14 mouse cellular contexts compared by ENCODE assay signal in the genomic region with DNA sequence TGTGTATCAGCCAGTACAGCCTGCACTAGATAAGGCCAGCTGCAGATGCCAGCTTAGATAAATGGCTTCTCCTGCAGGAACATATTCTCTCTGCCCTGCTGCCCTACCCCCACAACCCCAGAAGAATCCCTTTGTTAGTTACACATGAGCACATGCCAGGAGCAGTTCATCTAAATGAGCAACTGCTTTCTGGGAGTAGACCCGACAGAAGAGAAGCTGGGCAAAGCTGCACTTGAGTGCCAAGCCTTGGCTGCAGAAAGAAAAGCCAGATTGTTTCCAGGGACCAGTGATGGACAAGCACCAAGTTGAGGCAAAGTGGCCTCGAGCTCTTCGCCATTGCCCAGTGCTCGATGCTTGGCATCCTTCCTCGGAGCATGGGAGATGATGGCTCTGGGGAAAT. TPM values are rescaled to one million over a fixed set of nuclear protein-coding genes. Genes with fewer than 3 reads are reported as not detected.
A peak's percentile ranks its signal among the peaks of the same experiment; 100 is the strongest.
DNase-seq lines count a peak whose midpoint lies in the region; ATAC-seq lines count a peak whose summit lies in the region.
"Had no signal": no experiment of that assay in that cellular context is flagged by ENCODE, and none has a peak within 500 bp of the region (broad histone marks: within the 10 kb centered on the region; RNA-seq: fewer than 3 reads in every experiment).

No protein-coding gene starts in this region.

- H3K4me2 ChIP-seq in forebrain, embryonic 14.5 days (ENCODE audit: low read length), result no peak overlapping the region
- no peak overlapping the region for H3K4me2 ChIP-seq in forebrain, embryonic 12.5 days
- H3K4me2 ChIP-seq: embryonic facial prominence, embryonic 12.5 days; liver, embryonic 13.5 days had no signal

- no peaks in the 10 kb centered on the region for H3K9me3 ChIP-seq in forebrain, embryonic 14.5 days (replicated peaks; ENCODE audit: control insufficient read depth, low read length)
- no peaks in the 10 kb centered on the region for H3K9me3 ChIP-seq in forebrain, embryonic 12.5 days
- H3K9me3 ChIP-seq: embryonic facial prominence, embryonic 12.5 days; liver, embryonic 13.5 days had no signal

- peak; percentile 30; the same call in 1 of the 2 replicates for ATAC-seq in forebrain, embryonic 14.5 days
- no peak for ATAC-seq in forebrain, embryonic 12.5 days (ENCODE audit: low FRiP score)

- peaks cover 9% of the 10 kb centered on the region for H3K4me1 ChIP-seq in forebrain, embryonic 14.5 days (ENCODE audit: control insufficient read depth, insufficient read depth, low read length)
- H3K4me1 ChIP-seq in forebrain, embryonic 12.5 days, result peaks cover 15% of the 10 kb centered on the region
- H3K4me1 ChIP-seq: liver, embryonic 13.5 days had no signal

- peaks cover 30% of the 10 kb centered on the region for H3K27me3 ChIP-seq in forebrain, embryonic 14.5 days (replicated peaks; ENCODE audit: control insufficient read depth, insufficient read depth, low read length)
- peaks cover 76% of the 10 kb centered on the region for H3K27me3 ChIP-seq in forebrain, embryonic 12.5 days
- H3K27me3 ChIP-seq: embryonic facial prominence, embryonic 12.5 days; liver, embryonic 13.5 days had no signal

- no peak overlapping the region for H3K9ac ChIP-seq in forebrain, embryonic 14.5 days (ENCODE audit: low read length)
- no peak overlapping the region for H3K9ac ChIP-seq in forebrain, embryonic 12.5 days
- H3K9ac ChIP-seq: embryonic facial prominence, embryonic 12.5 days; liver, embryonic 13.5 days had no signal

- H3K27ac ChIP-seq in forebrain, embryonic 14.5 days (ENCODE audit: low read depth, low read length), result no peak overlapping the region
- H3K27ac ChIP-seq in forebrain, embryonic 12.5 days, result no peak overlapping the region
- H3K27ac ChIP-seq: embryonic facial prominence, embryonic 12.5 days; liver, embryonic 13.5 days had no signal

- 60% methylated on average over 5 of the region's 5 CpGs for WGBS in forebrain, embryonic 14.5 days
- 74% methylated on average over 5 of the region's 5 CpGs for WGBS in forebrain, embryonic 12.5 days

- peak; percentile 61 for DNase-seq in forebrain, embryonic 14.5 days (ENCODE audit: low spot score)
- peak; percentile 11 to 24 for DNase-seq in layer of hippocampus, adult 8-10 months (ENCODE audit: low spot score in 2 of 2)
- no peak for DNase-seq in layer of hippocampus, adult 9-10 months (ENCODE audit: low spot score)
- peak; percentile 80 for DNase-seq in Muller cell, postnatal 12 days (ENCODE audit: inconsistent ontology term)
- peak; percentile 67 to 83 for DNase-seq in cerebellum, postnatal 10 days
- no peak for DNase-seq in thymus, postnatal 25 days
- no peak for DNase-seq in spleen, postnatal 4 days (ENCODE audit: low spot score in 2 of 2)
- DNase-seq: gastrocnemius, postnatal 10 days; liver, embryonic 13.5 days had no signal

- no peak overlapping the region for H3K4me3 ChIP-seq in forebrain, embryonic 14.5 days (ENCODE audit: low read depth, low read length)
- H3K4me3 ChIP-seq in forebrain, embryonic 12.5 days (replicated peaks), result no peak overlapping the region
- H3K4me3 ChIP-seq: embryonic facial prominence, embryonic 12.5 days; liver, embryonic 13.5 days had no signal

- no peaks in the 10 kb centered on the region for H3K36me3 ChIP-seq in forebrain, embryonic 14.5 days (ENCODE audit: control insufficient read depth, insufficient read depth, low read length)
- H3K36me3 ChIP-seq in forebrain, embryonic 12.5 days (replicated peaks), result no peaks in the 10 kb centered on the region
- H3K36me3 ChIP-seq: embryonic facial prominence, embryonic 12.5 days; liver, embryonic 13.5 days had no signal

RNA-seq across cellular contexts. Expression of a gene that starts 46.8 kb away (rescaled TPM):
- 0.85 and 1.3 TPM in 2 replicates for polyA plus RNA-seq in forebrain, embryonic 14.5 days (2014; fragmentation: Nextera tagmentation; extraction: Ambion mirVana)
- 0.93 and 1.4 TPM in 2 replicates for polyA plus RNA-seq in forebrain, embryonic 12.5 days (2016; fragmentation: Nextera tagmentation; extraction: Ambion mirVana)
- not detected for total RNA-seq in layer of hippocampus, adult 8-10 months (2022)
- total RNA-seq: gastrocnemius, postnatal 10 days; heart, adult 8-10 months; layer of hippocampus, postnatal 14 days; left cerebral cortex, postnatal 25 days had no signal

Comparison
In these comparisons a context has a peak if more than half of its experiments do, and no peak if none do; other contexts are left out.
1. DNase-seq: peak in forebrain, embryonic 14.5 days (single experiment), layer of hippocampus, adult 8-10 months (2 of 2), Muller cell, postnatal 12 days (single experiment) and cerebellum, postnatal 10 days (2 of 2); none in layer of hippocampus, adult 9-10 months (single experiment), thymus, postnatal 25 days (single experiment) and spleen, postnatal 4 days (0 of 2).